Mouse (Mus musculus) liver, embryonic 14.5 days (tissue): ENCODE measurements around the gene Xkrx.

ENCODE experiments used
- CTCF ChIP-seq: IDR thresholded peaks from 2 replicates; pipeline ENCODE4 v1.5.1; 2016; ENCODE audit warnings: antibody characterized with exemption, low read depth, control low read depth
- EP300 ChIP-seq: IDR thresholded peaks from 2 replicates; pipeline ENCODE4 v1.6.1; 2016; ENCODE audit warnings: antibody characterized with exemption, low read depth

DNA sequence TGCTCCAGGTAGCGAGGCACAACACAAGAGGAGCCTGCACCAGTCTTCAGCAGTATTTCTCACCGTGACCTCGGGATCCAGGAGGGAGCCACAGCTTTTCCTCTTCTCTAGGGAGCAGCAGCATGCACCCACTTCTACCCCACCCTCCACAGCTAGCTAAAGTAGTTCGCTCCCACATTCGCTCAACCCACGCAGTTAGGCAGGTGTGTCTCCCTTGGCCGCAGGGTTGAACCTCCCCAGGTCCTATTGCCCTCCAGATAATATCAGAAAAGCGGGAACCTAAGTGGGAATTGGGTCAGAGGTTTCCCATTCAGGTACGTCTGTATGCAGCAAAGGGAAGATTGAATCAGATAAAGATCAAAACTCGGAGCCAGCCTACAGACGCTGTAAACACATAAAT is 950 bp upstream of the Xkrx start:
- TF ChIP-seq EP300 = no peak
- no peak for TF ChIP-seq CTCF
